Mouse (Mus musculus) layer of hippocampus, postnatal 10 days (tissue): ENCODE measurements around the gene Rpl36. TPM values are rescaled to one million over a fixed set of nuclear protein-coding genes. Genes with fewer than 3 reads are reported as not detected.
"Not testable (repeated sequence)": the region's sequence is repeated elsewhere in the genome, so short reads cannot be mapped to it uniquely, and the experiment has no call there.

Experiments
- DNase-seq, 2 experiments: peaks; one replicate each; pipeline ENCODE4 v3.0.0; 2021; ENCODE audit warnings: low spot score in 2 of 2
- total RNA-seq, 2 experiments: library from RNA; stranded (reverse); gene quantifications; 2 replicates each; pipeline ENCODE4 v1.2.3; 2021

Gene Rpl36
- total RNA-seq, 2 experiments from 2014 or later, result 454 to 456 TPM

- DNase-seq, result no peak
Measured at GRCm38 (mm10) chr17:56607521-56608062, 5.6 kb upstream of the Rpl36 start.

- no peak for DNase-seq
Measured at GRCm38 (mm10) chr17:56608699-56609098, 4.5 kb upstream of the Rpl36 start.

- DNase-seq, result peak; percentile 94 to 96
Measured at GRCm38 (mm10) chr17:56609452-56610171, 3.6 kb upstream of the Rpl36 start, which contains the start of gene 2410015M20Rik. 2410015M20Rik (minus strand) TSS chr17:56609771.

GRCm38 (mm10) chr17:56611323-56611722, 1.9 kb upstream of the Rpl36 start:
- DNase-seq, result no peak

GRCm38 (mm10) chr17:56611861-56612564, 1.2 kb upstream of the Rpl36 start:
- DNase-seq, result no peak

- not testable (repeated sequence) for DNase-seq
Measured at GRCm38 (mm10) chr17:56612565-56612939, 664 bp upstream of the Rpl36 start.

- DNase-seq, result not testable (repeated sequence)
Measured at GRCm38 (mm10) chr17:56613893-56614292, 677 bp downstream of the Rpl36 start.

- DNase-seq, result no peak
Measured at GRCm38 (mm10) chr17:56614391-56615135, 1.3 kb downstream of the Rpl36 start.

- DNase-seq, result no peak
Measured at GRCm38 (mm10) chr17:56615136-56615784, 2.0 kb downstream of the Rpl36 start.

- no peak for DNase-seq
Measured at GRCm38 (mm10) chr17:56615792-56616191, 2.6 kb downstream of the Rpl36 start.

GRCm38 (mm10) chr17:56616725-56617124, 3.5 kb downstream of the Rpl36 start:
- no peak for DNase-seq

GRCm38 (mm10) chr17:56617628-56618027, 4.4 kb downstream of the Rpl36 start:
- no peak for DNase-seq

- no peak for DNase-seq
Measured at GRCm38 (mm10) chr17:56625495-56625894, 12.3 kb downstream of the Rpl36 start.

GRCm38 (mm10) chr17:56626260-56626659, 13.0 kb downstream of the Rpl36 start:
- no peak for DNase-seq

- peak; percentile 95 for DNase-seq
Measured at GRCm38 (mm10) chr17:56626754-56627470, 13.7 kb downstream of the Rpl36 start, which contains the start of gene Lonp1. Lonp1 (minus strand) TSS chr17:56626887.

- no peak for DNase-seq
Measured at GRCm38 (mm10) chr17:56627530-56628277, 14.5 kb downstream of the Rpl36 start, which contains the start of gene Catsperd. Catsperd (plus strand) TSS chr17:56628143.

- not testable (repeated sequence) for DNase-seq
Measured at GRCm38 (mm10) chr17:56629800-56630781, 16.9 kb downstream of the Rpl36 start.

- no peak for DNase-seq
Measured at GRCm38 (mm10) chr17:56631807-56632206, 18.6 kb downstream of the Rpl36 start.
